Mouse (Mus musculus) limb, embryonic 14.5 days (tissue): ENCODE measurements around the gene Pgpep1. TPM values are rescaled to one million over a fixed set of nuclear protein-coding genes. Genes with fewer than 3 reads are reported as not detected.

Experiments used
- ATAC-seq: fragments of 200-750 bp; cut with Nextera tagmentation; 2 replicates; pipeline ENCODE4 v1.8.0; 2017; ENCODE audit warnings: low read depth, moderate number of reproducible peaks, moderate TSS enrichment; ENCODE audit not compliant: low FRiP score
- DNase-seq: peaks from one replicate; pipeline ENCODE4 v3.0.0-alpha.2; 2015; ENCODE audit warnings: low spot score
- H3K27ac ChIP-seq: fragments of 300-500 bp; sonication (generic); replicated peaks from 2 replicates; pipeline ENCODE4 v1.5.1; 2014; ENCODE audit warnings: low read depth, mild to moderate bottlenecking, low read length, moderate library complexity, mixed read lengths
- H3K27me3 ChIP-seq: fragments of 300-500 bp; sonication (generic); 2 replicates; pipeline ENCODE4 v1.6.1; 2014; ENCODE audit warnings: low read length, mixed read lengths; ENCODE audit not compliant: control insufficient read depth, insufficient read depth
- H3K36me3 ChIP-seq: fragments of 300-500 bp; sonication (generic); 2 replicates; pipeline ENCODE4 v1.6.1; 2014; ENCODE audit warnings: mild to moderate bottlenecking, low read length, moderate library complexity, mixed read lengths; ENCODE audit not compliant: control insufficient read depth, insufficient read depth
- H3K4me1 ChIP-seq: fragments of 300-500 bp; sonication (generic); 2 replicates; pipeline ENCODE4 v1.6.1; 2014; ENCODE audit warnings: antibody characterized with exemption, low read length, mixed read lengths; ENCODE audit not compliant: control insufficient read depth, insufficient read depth
- H3K4me2 ChIP-seq: fragments of 300-500 bp; sonication (generic); replicated peaks from 2 replicates; pipeline ENCODE4 v1.6.1; 2014; ENCODE audit warnings: low read depth, mild to moderate bottlenecking, low read length, moderate library complexity; ENCODE audit not compliant: severe bottlenecking
- H3K4me3 ChIP-seq: fragments of 300-500 bp; sonication (generic); replicated peaks from 2 replicates; pipeline ENCODE4 v1.5.1; 2014; ENCODE audit warnings: low read length
- H3K9ac ChIP-seq: fragments of 300-500 bp; sonication (generic); 2 replicates; pipeline ENCODE4 v1.6.1; 2014; ENCODE audit warnings: mild to moderate bottlenecking, low read depth, low read length, moderate library complexity; ENCODE audit not compliant: severe bottlenecking
- H3K9me3 ChIP-seq: fragments of 300-500 bp; sonication (generic); 2 replicates; pipeline ENCODE4 v1.6.1; 2016; ENCODE audit warnings: low read length; ENCODE audit not compliant: control insufficient read depth
- POLR2A ChIP-seq: fragments of 200-500 bp; IDR thresholded peaks from 2 replicates; pipeline ENCODE4 v1.8.0; 2012; ENCODE audit warnings: inconsistent platforms, mild to moderate bottlenecking, moderate library complexity, borderline replicate concordance; ENCODE audit not compliant: insufficient read depth, insufficient read length; ENCODE audit errors: extremely low read depth
- WGBS: fragments of 180-500 bp; shearing (Covaris S2); extraction: QIAGEN DNeasy Blood & Tissue Kit; methylation state at CpG from one replicate; pipeline ENCODE4 v1.1.7; 2014; 5-methylcytosine and 5-hydroxymethylcytosine counted together
- polyA plus RNA-seq, 2 experiments: library from polyadenylated mRNA; depleted of rRNA in 1 of 2; stranded (reverse) in 1 of 2; unstranded in 1 of 2; fragments of >200 nt; fragmentation: Nextera tagmentation in 1 of 2; extraction: Ambion mirVana in 1 of 2; gene quantifications; 2 replicates each; pipeline versions ENCODE4 v1.2.1 to v1.2.3; 2012 to 2014

Gene Pgpep1
- polyA plus RNA-seq, 2 experiments = 47.6 to 64.1 TPM

DNA sequence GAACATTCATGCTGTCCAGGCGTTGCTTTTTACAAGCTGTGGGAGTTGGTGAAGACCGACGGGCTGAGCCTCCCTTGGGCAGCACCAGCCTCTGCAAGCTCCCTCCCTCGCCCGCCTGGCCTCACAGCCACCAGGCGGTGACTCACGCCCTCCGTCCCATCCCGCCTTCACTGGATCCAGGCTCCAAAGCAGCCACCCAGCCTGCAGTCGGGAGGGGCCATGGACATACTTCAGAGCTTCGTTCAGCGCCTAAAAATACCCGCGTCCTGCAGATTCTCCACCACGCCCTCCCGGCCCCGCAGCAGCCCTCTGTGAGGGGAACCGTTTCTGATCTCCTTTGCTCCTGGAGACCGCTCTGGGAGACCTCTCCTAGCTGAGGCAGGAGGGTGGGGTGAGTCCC lies 22.0 kb upstream of the Pgpep1 start:
- Histone ChIP-seq H3K36me3 (peaks cover 22% of the 10 kb centered on the region), H3K4me1 (peaks cover 6% of the 10 kb centered on the region; the same call in 1 of the 2 replicates), H3K4me3 (no peak overlapping the region), H3K27ac (no peak overlapping the region), H3K9me3 (no peaks in the 10 kb centered on the region), H3K27me3 (no peaks in the 10 kb centered on the region), H3K4me2 (peak overlapping the region; percentile 34), H3K9ac (peak overlapping the region; percentile 45)
- WGBS = 9% methylated on average over 19 of the region's 19 CpGs
- peak; percentile 56 for DNase-seq
- peak; percentile 52; the same call in 1 of the 2 replicates for ATAC-seq
- no peak for TF ChIP-seq POLR2A

DNA sequence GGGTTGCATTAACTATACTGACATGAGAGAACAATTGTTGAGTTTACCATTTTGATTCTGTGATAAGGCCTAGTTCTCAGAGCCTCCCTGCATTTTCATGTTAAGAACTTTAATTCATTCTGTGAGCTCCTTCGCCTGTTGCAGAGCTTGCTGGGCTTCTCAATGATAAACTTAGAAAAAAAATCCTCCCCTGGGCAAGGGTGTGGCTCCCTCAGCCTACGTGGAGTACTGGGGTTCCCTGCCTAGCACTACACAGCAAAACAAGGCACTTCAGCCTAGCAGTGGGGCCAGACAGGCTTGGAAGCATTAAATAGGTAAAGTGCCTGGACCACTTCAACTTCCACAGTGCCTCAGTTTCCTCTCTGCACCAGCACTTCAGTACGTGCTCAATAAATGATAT lies 21.2 kb upstream of the Pgpep1 start:
- Histone ChIP-seq H3K4me1 (peaks cover 6% of the 10 kb centered on the region; the same call in 1 of the 2 replicates), H3K4me2 (no peak overlapping the region), H3K27me3 (no peaks in the 10 kb centered on the region), H3K9me3 (no peaks in the 10 kb centered on the region), H3K36me3 (peaks cover 22% of the 10 kb centered on the region), H3K27ac (no peak overlapping the region), H3K4me3 (no peak overlapping the region), H3K9ac (no peak overlapping the region)
- ATAC-seq = no peak
- TF ChIP-seq POLR2A = no peak
- WGBS = 68% methylated on average over 3 of the region's 3 CpGs
- DNase-seq = no peak

GRCm38 (mm10) chr8:70680039-70680438 lies 19.9 kb upstream of the Pgpep1 start:
- Histone ChIP-seq H3K4me3 (no peak overlapping the region), H3K9ac (no peak overlapping the region), H3K4me1 (peaks cover 6% of the 10 kb centered on the region; the same call in 1 of the 2 replicates), H3K27me3 (no peaks in the 10 kb centered on the region), H3K9me3 (no peaks in the 10 kb centered on the region), H3K36me3 (peaks cover 22% of the 10 kb centered on the region), H3K4me2 (no peak overlapping the region), H3K27ac (no peak overlapping the region)
- WGBS = 74% methylated on average over 3 of the region's 3 CpGs
- TF ChIP-seq POLR2A = no peak
- no peak for ATAC-seq
- DNase-seq = no peak

DNA sequence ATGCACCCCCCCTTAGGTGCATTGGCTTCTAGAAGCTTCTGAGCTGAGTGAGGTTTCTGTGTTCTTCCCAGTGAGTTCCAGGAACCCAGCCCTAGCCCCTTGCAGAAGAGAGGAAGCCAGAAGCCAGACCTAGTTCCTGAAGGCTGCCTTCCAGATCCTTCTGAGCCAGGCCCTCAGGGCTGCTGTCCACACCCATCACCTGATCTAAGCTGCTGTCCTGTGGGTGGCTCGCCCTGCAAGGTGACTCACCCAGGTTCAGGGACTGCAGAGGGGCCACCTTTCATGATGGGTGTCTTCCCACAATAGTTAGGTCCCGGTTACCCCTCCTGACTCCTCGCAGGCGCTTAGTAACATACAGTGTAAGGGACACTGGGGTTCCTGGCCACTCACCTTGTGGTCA lies 19.2 kb upstream of the Pgpep1 start:
- WGBS = 97% methylated on average over 4 of the region's 4 CpGs
- Histone ChIP-seq H3K36me3 (peaks cover 22% of the 10 kb centered on the region), H3K27me3 (no peaks in the 10 kb centered on the region), H3K27ac (no peak overlapping the region), H3K4me1 (peaks cover 8% of the 10 kb centered on the region; the same call in 1 of the 2 replicates), H3K9ac (no peak overlapping the region), H3K9me3 (no peaks in the 10 kb centered on the region), H3K4me3 (no peak overlapping the region), H3K4me2 (no peak overlapping the region)
- TF ChIP-seq POLR2A = no peak
- no peak for ATAC-seq
- no peak for DNase-seq

DNA sequence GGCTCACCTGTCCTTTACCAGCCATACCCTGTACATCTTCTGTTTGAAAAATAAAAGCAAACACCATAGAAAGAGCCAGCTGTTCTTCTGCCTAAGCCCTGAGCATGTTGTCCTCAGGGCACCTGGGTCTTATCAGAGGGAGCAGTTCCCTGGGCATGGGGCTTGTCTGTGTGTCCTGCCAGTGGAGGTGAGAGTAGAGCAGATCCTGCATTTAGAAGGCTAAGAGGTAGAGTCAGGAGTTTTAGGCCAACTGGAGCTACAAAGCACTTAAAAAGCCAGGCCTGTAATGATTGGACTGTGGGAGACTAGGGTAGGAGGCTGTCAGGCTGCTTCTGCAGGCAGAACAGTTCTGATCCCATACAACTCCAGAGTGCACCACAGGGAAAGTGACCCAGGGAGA lies 18.5 kb upstream of the Pgpep1 start:
- Histone ChIP-seq H3K4me1 (peaks cover 15% of the 10 kb centered on the region), H3K4me2 (no peak overlapping the region), H3K27me3 (no peaks in the 10 kb centered on the region), H3K36me3 (peaks cover 22% of the 10 kb centered on the region), H3K27ac (no peak overlapping the region), H3K9ac (no peak overlapping the region), H3K9me3 (no peaks in the 10 kb centered on the region), H3K4me3 (no peak overlapping the region)
- no peak for TF ChIP-seq POLR2A
- ATAC-seq (no peak), DNase-seq (no peak)

- 96% methylated on average over 15 of the region's 15 CpGs for WGBS
- peaks cover 22% of the 10 kb centered on the region for H3K36me3 ChIP-seq
- no peak overlapping the region for H3K9ac ChIP-seq
- H3K27me3 ChIP-seq = no peaks in the 10 kb centered on the region
- DNase-seq (no peak), ATAC-seq (no peak)
- no peak overlapping the region for H3K27ac ChIP-seq
- TF ChIP-seq POLR2A = no peak
- no peak overlapping the region for H3K4me2 ChIP-seq
- no peaks in the 10 kb centered on the region for H3K9me3 ChIP-seq
- peaks cover 15% of the 10 kb centered on the region for H3K4me1 ChIP-seq
- H3K4me3 ChIP-seq = no peak overlapping the region
Observed at GRCm38 (mm10) chr8:70677451-70678080, 17.4 kb upstream of the Pgpep1 start.
